Mouse (Mus musculus): ENCODE data around the gene Arhgap22. TPM values are rescaled to one million over a fixed set of nuclear protein-coding genes. Genes with fewer than 3 reads are reported as not detected.

The Arhgap22 gene
- polyA plus RNA-seq (2015; fragmentation: Nextera tagmentation; extraction: Ambion mirVana) = 8.1 and 11.0 TPM in 2 replicates

DNA sequence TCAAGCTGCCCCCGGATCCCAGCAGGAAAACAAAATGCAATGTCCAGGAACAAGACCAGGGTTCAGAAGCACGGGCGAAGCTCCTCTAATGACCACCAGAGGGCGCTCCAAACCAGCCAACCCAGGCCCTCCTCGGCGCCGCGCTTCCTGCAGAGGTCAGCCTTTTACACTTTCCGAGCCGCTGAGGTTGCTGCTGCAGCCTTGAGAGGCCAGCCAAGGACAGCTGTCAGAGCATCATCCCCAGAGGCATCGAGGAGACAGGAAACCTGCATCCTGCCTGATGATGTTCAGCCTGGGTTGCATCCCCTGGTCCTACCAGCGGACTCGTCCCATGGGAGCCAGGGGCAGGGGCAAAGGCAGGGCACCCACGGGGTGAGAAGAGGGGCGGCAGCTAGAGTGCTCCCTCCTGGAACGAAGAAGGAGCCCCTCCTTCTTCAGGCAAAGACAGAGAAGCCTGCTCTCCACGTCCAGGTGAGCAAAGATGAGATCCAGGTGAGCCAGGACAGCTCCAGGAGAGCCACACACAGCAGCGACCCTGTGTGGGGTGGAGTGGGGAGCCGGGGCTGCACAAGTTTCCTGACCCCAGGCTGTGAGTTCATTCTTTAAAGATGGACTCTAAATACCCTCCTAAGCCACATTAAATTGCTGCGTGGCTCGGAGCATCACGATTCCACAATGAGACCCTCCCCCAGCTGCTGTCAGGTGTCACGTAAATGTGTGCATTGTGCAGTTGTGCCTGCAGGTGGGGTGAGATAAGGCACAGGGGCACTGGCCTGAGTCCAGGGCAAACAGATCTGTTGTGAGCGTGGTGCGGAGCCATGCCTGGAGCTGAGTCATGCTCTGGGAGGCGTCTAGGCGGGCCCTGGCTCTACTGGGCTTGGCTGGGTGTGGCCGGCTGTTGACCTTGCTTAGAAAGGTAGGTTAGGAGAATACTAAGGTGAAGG lies at the start of gene Arhgap22:
Arhgap22 (plus strand) TSS at position 204 of the 944 bp plus-strand sequence.
- 12% methylated on average over 28 of the region's 28 CpGs for WGBS
- no peak within 1 kb of the TSS for H3K27ac ChIP-seq (ENCODE audit: low read length)
- no peaks in the 10 kb centered on the region for H3K9me3 ChIP-seq (ENCODE audit: control insufficient read depth, low read length)

DNA sequence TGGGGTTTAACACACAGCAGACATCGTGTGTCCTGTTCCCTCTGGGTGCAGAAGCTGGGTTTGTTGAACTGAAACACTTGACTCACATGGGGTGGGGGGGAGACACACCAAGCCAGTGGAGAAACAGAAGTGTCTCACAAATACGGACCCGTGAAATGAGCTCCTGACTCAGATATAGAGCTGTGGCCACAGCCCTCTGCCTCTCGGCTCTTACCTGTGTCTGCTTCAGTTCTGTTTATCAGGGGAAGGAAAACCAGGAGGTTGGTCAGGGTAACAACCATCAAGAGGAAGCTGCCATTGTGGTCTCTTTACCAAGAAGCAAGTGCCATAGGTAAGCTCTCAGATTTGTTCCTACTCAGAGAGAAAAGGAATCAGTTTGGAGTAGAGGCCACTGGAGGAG lies 45.1 kb upstream of the Arhgap22 start:
- Histone ChIP-seq H3K4me1 (replicated peaks; ENCODE audit: control insufficient read depth, insufficient read depth, low read length) (no peaks in the 10 kb centered on the region), H3K27me3 (ENCODE audit: control insufficient read depth, insufficient read depth, low read depth, low read length) (no peaks in the 10 kb centered on the region), H3K9me3 (ENCODE audit: control insufficient read depth, low read length) (no peaks in the 10 kb centered on the region), H3K4me2 (ENCODE audit: low read depth, low read length) (no peak overlapping the region), H3K4me3 (ENCODE audit: low read length) (no peak overlapping the region), H3K36me3 (ENCODE audit: control insufficient read depth, insufficient read depth, low read length) (no peaks in the 10 kb centered on the region), H3K27ac (ENCODE audit: low read length) (no peak overlapping the region), H3K9ac (ENCODE audit: low read length) (no peak overlapping the region)
- ATAC-seq (ENCODE audit: low read depth) = no peak
- 75% methylated on average over 4 of the region's 4 CpGs for WGBS

More for the DNA sequence above, at the start of gene Arhgap22:
- Histone ChIP-seq H3K4me2 (ENCODE audit: low read depth, low read length) (peak within 1 kb of the TSS; percentile 40), H3K36me3 (ENCODE audit: control insufficient read depth, insufficient read depth, low read length) (no peaks in the 10 kb centered on the region), H3K4me3 (ENCODE audit: low read length) (no peak within 1 kb of the TSS), H3K27me3 (ENCODE audit: control insufficient read depth, insufficient read depth, low read depth, low read length) (no peaks in the 10 kb centered on the region; the same call in 1 of the 2 replicates), H3K4me1 (replicated peaks; ENCODE audit: control insufficient read depth, insufficient read depth, low read length) (peaks cover 6% of the 10 kb centered on the region; the same call in 1 of the 2 replicates), H3K9ac (ENCODE audit: low read length) (no peak within 1 kb of the TSS)
- peak; percentile 88 for ATAC-seq (ENCODE audit: low read depth)

DNA sequence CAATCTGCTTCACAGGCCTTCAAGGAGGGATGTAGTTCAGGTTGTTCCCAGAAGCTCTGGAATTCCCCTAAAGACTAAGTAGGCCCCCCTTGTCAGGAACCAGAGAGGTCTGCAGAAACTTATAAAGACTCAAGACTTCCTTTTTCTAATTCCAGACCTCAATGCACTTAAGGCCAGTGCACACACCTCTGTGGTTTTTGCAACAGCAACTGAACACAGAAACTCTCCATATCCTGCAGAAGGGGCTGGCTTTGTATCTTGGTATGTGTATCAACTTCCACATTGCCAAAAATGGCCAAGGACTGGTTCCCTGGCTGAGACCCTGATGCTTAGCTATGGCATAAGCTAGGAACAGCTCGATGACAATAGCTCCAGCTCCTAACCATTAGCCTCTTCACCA lies 41.9 kb upstream of the Arhgap22 start:
- no peak overlapping the region for H3K27ac ChIP-seq (ENCODE audit: low read length)
- no peak overlapping the region for H3K4me2 ChIP-seq (ENCODE audit: low read depth, low read length)
- H3K9me3 ChIP-seq (ENCODE audit: control insufficient read depth, low read length) = no peaks in the 10 kb centered on the region
- no peaks in the 10 kb centered on the region for H3K36me3 ChIP-seq (ENCODE audit: control insufficient read depth, insufficient read depth, low read length)
- no peaks in the 10 kb centered on the region for H3K27me3 ChIP-seq (ENCODE audit: control insufficient read depth, insufficient read depth, low read depth, low read length)
- ATAC-seq (ENCODE audit: low read depth) = no peak
- no peaks in the 10 kb centered on the region for H3K4me1 ChIP-seq (replicated peaks; ENCODE audit: control insufficient read depth, insufficient read depth, low read length)
- no peak overlapping the region for H3K4me3 ChIP-seq (ENCODE audit: low read length)
- whole genome bisulfite sequencing = 86% methylated on average over 1 of the region's 1 CpGs
- no peak overlapping the region for H3K9ac ChIP-seq (ENCODE audit: low read length)

- Histone ChIP-seq H3K36me3 (ENCODE audit: control insufficient read depth, insufficient read depth, low read length) (no peaks in the 10 kb centered on the region), H3K9ac (ENCODE audit: low read length) (no peak overlapping the region), H3K9me3 (ENCODE audit: control insufficient read depth, low read length) (no peaks in the 10 kb centered on the region), H3K4me1 (replicated peaks; ENCODE audit: control insufficient read depth, insufficient read depth, low read length) (no peaks in the 10 kb centered on the region), H3K4me3 (ENCODE audit: low read length) (no peak overlapping the region), H3K27me3 (ENCODE audit: control insufficient read depth, insufficient read depth, low read depth, low read length) (no peaks in the 10 kb centered on the region), H3K27ac (ENCODE audit: low read length) (no peak overlapping the region), H3K4me2 (ENCODE audit: low read depth, low read length) (no peak overlapping the region)
- WGBS = 73% methylated on average over 4 of the region's 4 CpGs
- ATAC-seq (ENCODE audit: low read depth) = no peak
These were observed 38.6 kb upstream of the Arhgap22 start for GRCm38 (mm10) chr14:33175059-33175821.

GRCm38 (mm10) chr14:33180102-33180501 lies 33.7 kb upstream of the Arhgap22 start:
- H3K4me1 ChIP-seq (replicated peaks; ENCODE audit: control insufficient read depth, insufficient read depth, low read length) = no peaks in the 10 kb centered on the region
- H3K27ac ChIP-seq (ENCODE audit: low read length) = no peak overlapping the region
- no peak overlapping the region for H3K9ac ChIP-seq (ENCODE audit: low read length)
- no peak overlapping the region for H3K4me2 ChIP-seq (ENCODE audit: low read depth, low read length)
- WGBS = 77% methylated on average over 5 of the region's 5 CpGs
- no peak overlapping the region for H3K4me3 ChIP-seq (ENCODE audit: low read length)
- no peaks in the 10 kb centered on the region for H3K36me3 ChIP-seq (ENCODE audit: control insufficient read depth, insufficient read depth, low read length)
- H3K9me3 ChIP-seq (ENCODE audit: control insufficient read depth, low read length) = no peaks in the 10 kb centered on the region
- no peak for ATAC-seq (ENCODE audit: low read depth)
- H3K27me3 ChIP-seq (ENCODE audit: control insufficient read depth, insufficient read depth, low read depth, low read length) = no peaks in the 10 kb centered on the region

GRCm38 (mm10) chr14:33185068-33185800 lies 28.6 kb upstream of the Arhgap22 start, which contains the start of gene Wdfy4:
Gene Wdfy4 (minus strand): TSS chr14:33185508.
- no peaks in the 10 kb centered on the region for H3K36me3 ChIP-seq (ENCODE audit: control insufficient read depth, insufficient read depth, low read length)
- ATAC-seq (ENCODE audit: low read depth) = no peak
- H3K27ac ChIP-seq (ENCODE audit: low read length) = no peak within 1 kb of the TSS
- H3K9ac ChIP-seq (ENCODE audit: low read length) = no peak within 1 kb of the TSS
- no peak within 1 kb of the TSS for H3K4me2 ChIP-seq (ENCODE audit: low read depth, low read length)
- no peaks in the 10 kb centered on the region for H3K27me3 ChIP-seq (ENCODE audit: control insufficient read depth, insufficient read depth, low read depth, low read length)
- no peaks in the 10 kb centered on the region for H3K9me3 ChIP-seq (ENCODE audit: control insufficient read depth, low read length)
- no peak within 1 kb of the TSS for H3K4me3 ChIP-seq (ENCODE audit: low read length)
- no peaks in the 10 kb centered on the region for H3K4me1 ChIP-seq (replicated peaks; ENCODE audit: control insufficient read depth, insufficient read depth, low read length)
- 83% methylated on average over 11 of the region's 11 CpGs for whole genome bisulfite sequencing

DNA sequence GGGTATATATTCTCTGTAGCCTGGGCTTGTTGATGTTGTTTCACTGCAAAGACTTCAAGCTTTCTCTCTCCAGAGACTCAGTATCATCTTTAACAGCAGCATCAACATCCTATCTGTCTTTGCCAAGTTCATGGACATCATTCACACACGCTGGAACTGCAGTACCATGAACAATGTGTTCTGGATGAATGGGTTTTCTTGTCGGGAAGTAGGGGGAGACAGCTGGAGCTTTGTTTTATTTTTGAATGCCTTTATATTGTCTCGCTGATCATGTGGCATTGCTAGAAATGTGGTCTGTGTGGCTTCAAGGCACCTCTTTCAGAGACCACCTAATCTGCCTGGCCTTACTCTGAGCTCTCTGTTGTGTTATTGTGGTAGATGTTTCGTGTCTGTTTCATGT lies 26.6 kb upstream of the Arhgap22 start:
- no peak for ATAC-seq (ENCODE audit: low read depth)
- no peak overlapping the region for H3K4me2 ChIP-seq (ENCODE audit: low read depth, low read length)
- WGBS = 49% methylated on average over 4 of the region's 4 CpGs
- H3K27me3 ChIP-seq (ENCODE audit: control insufficient read depth, insufficient read depth, low read depth, low read length) = no peaks in the 10 kb centered on the region
- H3K36me3 ChIP-seq (ENCODE audit: control insufficient read depth, insufficient read depth, low read length) = no peaks in the 10 kb centered on the region
- no peak overlapping the region for H3K9ac ChIP-seq (ENCODE audit: low read length)
- no peaks in the 10 kb centered on the region for H3K4me1 ChIP-seq (replicated peaks; ENCODE audit: control insufficient read depth, insufficient read depth, low read length)
- no peak overlapping the region for H3K27ac ChIP-seq (ENCODE audit: low read length)
- H3K9me3 ChIP-seq (ENCODE audit: control insufficient read depth, low read length) = no peaks in the 10 kb centered on the region
- H3K4me3 ChIP-seq (ENCODE audit: low read length) = no peak overlapping the region

DNA sequence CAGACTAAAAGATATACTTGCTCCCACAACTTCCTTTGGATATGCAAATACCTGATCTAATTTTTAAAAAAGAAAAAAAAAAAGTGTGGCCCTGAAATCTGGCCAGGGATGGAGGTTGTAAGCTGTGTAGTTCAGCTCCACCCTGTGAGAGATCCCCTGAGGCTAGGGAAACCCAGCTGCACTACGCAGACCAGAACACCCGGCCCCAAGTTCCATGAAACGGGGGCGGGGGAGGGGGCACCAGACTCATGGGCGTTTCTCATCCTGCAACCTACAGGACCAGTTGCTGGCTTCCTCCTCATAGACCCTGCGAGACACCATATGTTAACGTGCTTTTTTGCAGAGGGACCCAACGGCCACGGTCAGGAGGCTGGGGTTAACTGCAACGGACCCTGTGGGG lies 24.6 kb upstream of the Arhgap22 start:
- Histone ChIP-seq H3K4me2 (ENCODE audit: low read depth, low read length) (no peak overlapping the region), H3K9ac (ENCODE audit: low read length) (no peak overlapping the region), H3K9me3 (ENCODE audit: control insufficient read depth, low read length) (no peaks in the 10 kb centered on the region), H3K36me3 (ENCODE audit: control insufficient read depth, insufficient read depth, low read length) (no peaks in the 10 kb centered on the region), H3K4me1 (replicated peaks; ENCODE audit: control insufficient read depth, insufficient read depth, low read length) (no peaks in the 10 kb centered on the region), H3K4me3 (ENCODE audit: low read length) (no peak overlapping the region), H3K27me3 (ENCODE audit: control insufficient read depth, insufficient read depth, low read depth, low read length) (no peaks in the 10 kb centered on the region), H3K27ac (ENCODE audit: low read length) (no peak overlapping the region)
- no peak for ATAC-seq (ENCODE audit: low read depth)
- WGBS = 66% methylated on average over 10 of the region's 10 CpGs

Measured in lung, embryonic 16.5 days (tissue).